Mouse (Mus musculus): ENCODE results near the gene Wscd2. TPM values are rescaled to one million over a fixed set of nuclear protein-coding genes. Genes with fewer than 3 reads are reported as not detected.

The Wscd2 gene
- total and polyA plus RNA-seq, 3 experiments, result not detected

DNA sequence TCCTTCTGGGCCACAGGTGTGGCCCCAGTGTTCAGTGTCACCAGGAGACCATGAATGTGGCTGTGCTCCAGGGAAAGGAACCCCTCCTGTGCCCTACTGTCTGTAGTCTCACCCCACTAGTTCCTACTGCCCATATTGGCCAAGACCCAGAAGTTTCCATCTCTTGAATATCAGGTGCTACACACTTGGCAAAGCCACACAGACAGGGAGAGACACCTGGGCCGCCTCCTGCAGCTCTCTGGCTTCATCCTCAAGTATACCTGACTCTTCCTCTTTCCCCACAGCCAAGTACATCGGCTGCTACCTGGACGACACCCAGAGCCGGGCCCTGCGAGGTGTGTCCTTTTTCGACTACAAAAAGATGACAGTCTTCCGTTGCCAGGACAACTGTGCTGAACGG is 67.9 kb downstream of the Wscd2 start:
- H3K4me1 ChIP-seq (ENCODE audit: control insufficient read depth in 1 of 2, insufficient read depth in 2 of 2, low read length in 2 of 2), result no peaks in the 10 kb centered on the region
- no peak for DNase-seq (ENCODE audit: low read depth, low spot score)
- no peak overlapping the region for H3K9ac ChIP-seq (ENCODE audit: control insufficient read depth, low read depth, low read length, poor library complexity, severe bottlenecking)
- H3K27ac ChIP-seq (ENCODE audit: control insufficient read depth, low read depth, low read length), result no peak overlapping the region
- H3K9me3 ChIP-seq (replicated peaks; ENCODE audit: insufficient read depth, low read length), result no peaks in the 10 kb centered on the region
- no peak overlapping the region for H3K4me3 ChIP-seq (ENCODE audit: control insufficient read depth in 1 of 2, insufficient read depth in 1 of 2, low read depth in 2 of 2, low read length in 2 of 2)
- H3K27me3 ChIP-seq (ENCODE audit: control insufficient read depth in 1 of 2, insufficient read depth in 2 of 2, low read length in 2 of 2), result no peaks in the 10 kb centered on the region
- no peak for TF ChIP-seq MEF2A (IDR thresholded peaks at IDR 0.05; ENCODE audit: extremely low read depth, insufficient replicate concordance, low read depth, low read length, poor library complexity, severe bottlenecking)
- TF ChIP-seq TAL1 (IDR thresholded peaks at IDR 0.05; ENCODE audit: low read length), result no peak
- no peak for TF ChIP-seq ETS1 (IDR thresholded peaks at IDR 0.05; ENCODE audit: low read depth, low read length)
- no peak for TF ChIP-seq POLR2A (IDR thresholded peaks at IDR 0.05; ENCODE audit: control insufficient read depth in 1 of 2, insufficient read depth in 1 of 2, low read depth in 1 of 2, low read length in 2 of 2, poor library complexity in 1 of 2)
- no peak for TF ChIP-seq SMC3 (IDR thresholded peaks at IDR 0.05; ENCODE audit: low read depth, low read length)
- no peak for TF ChIP-seq UBTF (IDR thresholded peaks at IDR 0.05; ENCODE audit: borderline replicate concordance, insufficient read depth, low read depth, low read length)
- TF ChIP-seq ZC3H11A (IDR thresholded peaks at IDR 0.05; ENCODE audit: low read depth, low read length), result no peak
- TF ChIP-seq GABPA (IDR thresholded peaks at IDR 0.05; ENCODE audit: low read depth, low read length), result no peak
- no peak for TF ChIP-seq E2F4 (IDR thresholded peaks at IDR 0.05; ENCODE audit: borderline replicate concordance, low read depth, low read length)
- no peak for TF ChIP-seq ZNF384 (IDR thresholded peaks at IDR 0.05; ENCODE audit: low read depth, low read length)
- TF ChIP-seq MAFK (IDR thresholded peaks at IDR 0.05; ENCODE audit: borderline replicate concordance, low read depth, low read length), result no peak
- TF ChIP-seq CHD2 (IDR thresholded peaks at IDR 0.05; ENCODE audit: low read length), result no peak
- TF ChIP-seq KAT2A (conservative IDR thresholded peaks at IDR 0.05; ENCODE audit: low read depth, low read length), result no peak
- H3K79me2 ChIP-seq (ENCODE audit: control insufficient read depth, insufficient read depth, low read length, poor library complexity), result no peaks in the 10 kb centered on the region
- no peaks in the 10 kb centered on the region for H3K36me3 ChIP-seq (ENCODE audit: control insufficient read depth in 1 of 2, insufficient read depth in 2 of 2, low read length in 2 of 2)

- TF ChIP-seq HCFC1 (IDR thresholded peaks at IDR 0.05; ENCODE audit: low read depth, low read length), result no peak
- no peak for TF ChIP-seq KAT2A (conservative IDR thresholded peaks at IDR 0.05; ENCODE audit: low read depth, low read length)
- TF ChIP-seq CHD2 (IDR thresholded peaks at IDR 0.05; ENCODE audit: low read length), result no peak
- TF ChIP-seq RCOR1 (IDR thresholded peaks at IDR 0.05; ENCODE audit: low read depth, low read length), result no peak
- no peak for TF ChIP-seq POLR2AphosphoS5 (IDR thresholded peaks at IDR 0.05; ENCODE audit: borderline replicate concordance, low read depth, low read length)
- TF ChIP-seq USF1 (IDR thresholded peaks at IDR 0.05; ENCODE audit: low read depth, low read length), result no peak
- TF ChIP-seq NRF1 (IDR thresholded peaks at IDR 0.05; ENCODE audit: insufficient read depth, low read depth, low read length, poor library complexity, severe bottlenecking), result no peak
- TF ChIP-seq TCF12 (IDR thresholded peaks at IDR 0.05; ENCODE audit: low read depth, low read length), result no peak
- TF ChIP-seq MYC (IDR thresholded peaks at IDR 0.05; ENCODE audit: low read depth, low read length), result no peak
- TF ChIP-seq MAFK (IDR thresholded peaks at IDR 0.05; ENCODE audit: borderline replicate concordance, low read depth, low read length), result no peak
- TF ChIP-seq ETS1 (IDR thresholded peaks at IDR 0.05; ENCODE audit: low read depth, low read length), result no peak
- no peak for TF ChIP-seq TAL1 (IDR thresholded peaks at IDR 0.05; ENCODE audit: low read length)
- TF ChIP-seq POLR2AphosphoS2 (IDR thresholded peaks at IDR 0.05; ENCODE audit: low read length), result no peak
- TF ChIP-seq RAD21 (IDR thresholded peaks at IDR 0.05; ENCODE audit: low read depth, low read length), result no peak
- Histone ChIP-seq H3K4me3 (ENCODE audit: control insufficient read depth in 1 of 2, insufficient read depth in 1 of 2, low read depth in 2 of 2, low read length in 2 of 2) (no peak overlapping the region), H3K9me3 (replicated peaks; ENCODE audit: insufficient read depth, low read length) (no peaks in the 10 kb centered on the region), H3K36me3 (ENCODE audit: control insufficient read depth in 1 of 2, insufficient read depth in 2 of 2, low read length in 2 of 2) (no peaks in the 10 kb centered on the region), H3K27me3 (ENCODE audit: control insufficient read depth in 1 of 2, insufficient read depth in 2 of 2, low read length in 2 of 2) (no peaks in the 10 kb centered on the region), H3K79me2 (ENCODE audit: control insufficient read depth, insufficient read depth, low read length, poor library complexity) (no peaks in the 10 kb centered on the region), H3K27ac (ENCODE audit: control insufficient read depth, low read depth, low read length) (no peak overlapping the region), H3K9ac (ENCODE audit: control insufficient read depth, low read depth, low read length, poor library complexity, severe bottlenecking) (no peak overlapping the region), H3K4me1 (ENCODE audit: control insufficient read depth in 1 of 2, insufficient read depth in 2 of 2, low read length in 2 of 2) (no peaks in the 10 kb centered on the region)
- DNase-seq (ENCODE audit: low read depth, low spot score), result no peak
Observed at GRCm38 (mm10) chr5:113559627-113560026, 69.5 kb downstream of the Wscd2 start.
